Mouse (Mus musculus): ENCODE data around the gene Cbx4. TPM values are rescaled to one million over a fixed set of nuclear protein-coding genes. Genes with fewer than 3 reads are reported as not detected.

The Cbx4 gene
- polyA plus RNA-seq, 1 experiment from 2014 or later = 11.5 TPM

DNA sequence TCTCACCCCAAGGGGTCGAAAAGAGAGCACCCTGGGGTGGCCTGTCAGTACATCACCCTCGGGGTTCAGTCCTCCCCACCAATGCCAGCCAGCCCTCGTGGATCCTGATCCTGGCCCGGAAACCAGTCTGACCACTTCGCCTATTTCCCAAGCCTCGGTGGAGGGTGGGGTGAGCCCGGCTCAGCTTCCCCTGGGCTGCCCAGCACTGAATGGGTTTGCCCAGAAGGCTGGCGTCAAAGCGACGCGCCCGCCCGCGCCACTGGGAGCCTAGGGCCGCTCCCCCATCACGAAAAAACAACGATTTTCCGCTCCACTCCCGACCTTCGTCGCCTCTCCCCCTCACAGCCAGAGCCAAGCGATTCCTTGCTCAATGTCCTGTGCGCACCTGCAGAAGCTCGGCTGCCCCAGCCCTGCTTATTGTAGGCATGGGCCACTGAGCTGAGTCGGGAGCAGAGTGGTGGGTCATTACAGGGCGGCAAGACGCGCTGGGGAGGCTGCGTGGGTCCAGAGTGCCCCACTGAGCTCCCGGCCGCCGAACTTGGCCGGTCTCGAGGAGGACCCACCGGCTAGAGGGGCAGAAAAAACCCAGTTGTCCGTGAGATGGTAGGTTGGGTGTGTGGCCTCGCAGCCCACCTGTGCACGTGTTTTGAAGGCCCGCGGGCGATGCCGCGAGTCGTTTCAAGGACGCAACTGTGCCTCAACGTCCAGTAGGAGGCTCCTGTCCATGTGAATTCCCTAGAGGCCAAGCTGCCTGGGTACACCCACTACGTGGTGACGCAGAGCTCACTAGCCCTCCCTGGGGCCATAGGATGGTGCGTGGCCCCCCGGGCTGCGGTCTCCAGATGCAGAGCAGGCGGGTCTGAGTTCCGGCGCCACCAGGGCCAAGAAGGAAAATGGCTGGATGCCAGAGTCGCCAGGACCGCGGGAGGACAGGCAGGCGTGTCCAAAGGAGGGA is 27.7 kb downstream of the Cbx4 start:
- no peaks in the 10 kb centered on the region for H3K36me3 ChIP-seq (ENCODE audit: poor library complexity, severe bottlenecking)
- 3% methylated on average over 52 of the region's 58 CpGs for WGBS
- H3K4me2 ChIP-seq = peak overlapping the region; percentile 95
- peak overlapping the region; percentile 19 for H3K4me3 ChIP-seq
- no peak overlapping the region for H3K27ac ChIP-seq
- no peaks in the 10 kb centered on the region for H3K9me3 ChIP-seq (replicated peaks)
- H3K27me3 ChIP-seq = peaks cover 78% of the 10 kb centered on the region
- H3K9ac ChIP-seq = peak overlapping the region; percentile 27; the same call in 1 of the 2 replicates
- ATAC-seq = no peak
- H3K4me1 ChIP-seq = peaks cover 52% of the 10 kb centered on the region

DNA sequence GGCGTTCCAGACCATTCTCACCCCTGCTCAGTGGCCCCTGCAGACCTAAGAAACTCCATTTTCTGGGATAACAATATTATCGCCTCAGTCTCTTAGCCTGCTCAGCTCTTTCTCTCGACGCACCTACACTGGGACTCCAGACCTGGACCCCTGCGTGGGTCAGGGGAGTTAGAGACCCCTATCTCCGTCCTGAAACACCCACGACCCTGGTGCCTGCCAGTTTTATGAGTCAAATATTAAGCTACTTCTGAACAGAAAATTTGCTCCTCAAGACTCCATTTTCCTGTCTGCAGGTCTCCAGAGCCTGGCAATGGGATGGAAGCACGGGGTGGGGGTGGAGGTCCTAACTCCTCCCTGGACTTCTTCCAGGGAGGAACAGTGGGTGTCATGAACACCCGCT is 28.7 kb downstream of the Cbx4 start:
- Histone ChIP-seq H3K9me3 (replicated peaks) (no peaks in the 10 kb centered on the region), H3K27ac (no peak overlapping the region), H3K9ac (peak overlapping the region; percentile 94), H3K27me3 (peaks cover 77% of the 10 kb centered on the region), H3K4me1 (peaks cover 61% of the 10 kb centered on the region), H3K4me3 (peak overlapping the region; percentile 55), H3K4me2 (peak overlapping the region; percentile 95), H3K36me3 (ENCODE audit: poor library complexity, severe bottlenecking) (no peaks in the 10 kb centered on the region)
- no peak for ATAC-seq
- 5% methylated on average over 9 of the region's 9 CpGs for WGBS

DNA sequence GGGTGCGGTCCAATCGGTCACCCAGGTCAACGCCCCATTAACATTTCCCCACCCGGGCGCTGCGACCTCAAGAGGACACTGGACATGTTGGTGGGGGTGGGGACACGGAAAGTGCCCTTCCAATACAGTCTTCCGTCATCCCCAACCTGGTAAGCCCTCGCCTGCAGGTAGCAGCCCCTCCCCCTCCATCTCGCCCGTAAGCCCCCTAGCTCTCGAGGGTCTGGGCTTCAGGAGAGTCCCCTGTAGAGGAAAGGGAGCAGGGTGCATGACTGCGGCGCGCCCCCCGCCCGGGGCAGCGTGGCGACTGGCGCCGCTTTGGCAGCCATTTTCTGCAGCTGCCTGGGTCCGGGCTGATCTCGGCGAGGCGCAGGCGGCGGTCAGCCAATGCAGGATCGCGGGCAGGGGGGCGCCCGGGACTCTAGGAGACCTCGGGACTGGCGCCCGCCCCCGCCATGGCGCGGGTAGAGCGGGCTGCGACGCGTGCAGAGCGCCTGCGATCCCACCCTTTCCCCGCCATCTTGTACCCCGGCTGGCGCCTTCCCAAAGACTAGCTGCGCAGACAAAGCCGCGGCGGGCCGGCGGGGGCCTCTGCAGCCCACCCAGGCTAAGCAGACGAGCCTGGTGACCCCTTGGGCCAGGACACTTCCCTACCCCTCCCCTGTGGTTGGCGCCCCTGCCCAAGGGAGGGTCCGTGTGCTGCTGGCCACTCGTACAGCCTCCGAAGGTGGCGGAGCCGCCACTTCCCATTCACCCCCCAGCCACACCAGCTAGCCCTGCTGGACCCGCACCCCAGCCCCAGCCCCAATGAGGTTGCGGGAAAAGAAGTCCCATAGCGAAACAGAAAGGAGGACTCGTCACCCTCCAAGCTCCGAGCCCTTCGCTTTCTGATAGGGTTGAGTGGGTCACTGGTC is 29.5 kb downstream of the Cbx4 start:
- Histone ChIP-seq H3K4me2 (peak overlapping the region; percentile 95), H3K36me3 (ENCODE audit: poor library complexity, severe bottlenecking) (no peaks in the 10 kb centered on the region), H3K9ac (peak overlapping the region; percentile 94), H3K9me3 (replicated peaks) (no peaks in the 10 kb centered on the region), H3K27ac (peak overlapping the region; percentile 70), H3K27me3 (peaks cover 77% of the 10 kb centered on the region), H3K4me3 (peak overlapping the region; percentile 55), H3K4me1 (peaks cover 65% of the 10 kb centered on the region)
- no peak for ATAC-seq
- under 1% methylated on average over 62 of the region's 65 CpGs for WGBS

DNA sequence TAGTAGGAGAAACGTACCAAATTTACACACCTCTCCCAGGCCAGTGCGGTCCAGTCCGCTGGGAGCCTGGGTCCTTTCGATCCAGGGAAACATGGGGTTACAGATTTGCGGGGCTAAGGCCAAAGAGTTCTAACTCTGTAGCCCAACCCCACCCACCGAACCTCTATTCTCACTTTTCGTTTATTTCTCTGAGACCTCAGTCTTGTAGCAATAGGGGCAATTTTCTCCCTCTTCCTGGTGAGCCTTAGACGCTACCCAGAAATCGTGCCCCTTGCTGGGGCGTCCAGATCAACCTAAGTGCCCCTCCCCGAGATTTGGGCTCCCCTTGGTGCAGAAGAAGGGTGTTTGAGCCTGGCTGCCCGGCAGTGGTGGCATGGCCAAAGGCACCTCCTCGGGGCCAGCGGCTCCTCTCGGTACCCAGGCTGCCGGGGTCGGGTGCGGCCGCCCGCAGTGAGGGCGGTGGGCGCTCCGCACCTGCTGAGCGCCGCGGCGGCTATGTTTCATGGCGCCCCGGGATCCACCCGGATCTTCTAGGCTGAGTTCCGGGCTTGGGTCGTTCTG is 30.4 kb downstream of the Cbx4 start:
- WGBS = 1% methylated on average over 31 of the region's 32 CpGs
- peak overlapping the region; percentile 55 for H3K4me3 ChIP-seq
- no peaks in the 10 kb centered on the region for H3K9me3 ChIP-seq (replicated peaks)
- peaks cover 78% of the 10 kb centered on the region for H3K27me3 ChIP-seq
- H3K4me1 ChIP-seq = peaks cover 65% of the 10 kb centered on the region
- H3K9ac ChIP-seq = peak overlapping the region; percentile 94
- H3K4me2 ChIP-seq = peak overlapping the region; percentile 95
- no peak for ATAC-seq
- no peaks in the 10 kb centered on the region for H3K36me3 ChIP-seq (ENCODE audit: poor library complexity, severe bottlenecking)
- no peak overlapping the region for H3K27ac ChIP-seq

DNA sequence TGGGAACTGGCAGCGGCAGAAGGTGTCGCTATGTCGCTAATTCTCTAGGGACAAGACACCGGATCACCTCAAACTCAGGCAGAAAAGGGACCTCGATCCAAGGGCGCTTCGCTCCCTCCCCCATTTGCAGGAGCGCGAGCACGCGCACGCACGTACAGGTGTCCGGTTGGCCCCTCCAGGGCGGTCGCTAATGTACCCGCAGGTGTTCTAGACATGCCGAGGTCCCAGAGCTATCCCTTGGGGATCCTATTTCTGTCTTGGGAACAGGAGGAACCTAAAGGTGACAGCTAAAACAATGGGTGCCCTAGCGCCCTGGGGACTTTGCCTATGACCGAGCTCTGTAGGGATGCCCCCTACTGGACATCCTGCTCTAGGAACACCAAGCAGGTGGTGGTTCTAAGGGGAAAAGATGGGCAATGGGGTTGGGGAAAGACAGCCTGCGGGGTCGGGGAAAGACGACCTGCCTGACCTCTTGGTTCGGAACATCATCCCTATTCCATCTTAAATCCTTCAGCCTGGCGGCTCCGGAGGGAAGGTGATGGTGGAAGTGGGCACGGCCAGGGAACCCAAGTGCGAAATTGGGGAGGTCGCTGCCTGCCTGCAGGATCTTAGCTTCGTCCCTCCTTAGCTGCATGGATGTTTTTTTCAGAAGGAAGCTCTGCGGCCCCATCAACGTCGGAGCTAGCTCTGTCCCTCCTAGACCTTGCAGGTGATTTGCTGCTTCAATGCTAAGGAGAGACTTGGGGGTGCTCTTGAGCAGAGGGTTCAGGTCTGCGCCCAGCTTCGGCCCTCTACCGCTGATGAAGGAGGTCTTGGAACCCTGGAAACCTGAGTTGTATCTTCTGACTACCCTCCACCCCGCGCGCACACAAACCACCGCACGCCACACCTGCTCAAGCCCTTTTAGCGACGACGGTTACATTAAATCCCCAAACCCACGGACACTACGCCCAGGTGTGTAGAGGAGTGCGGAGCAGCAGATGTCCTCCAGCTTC is 31.4 kb downstream of the Cbx4 start:
- ATAC-seq = no peak
- 2% methylated on average over 47 of the region's 47 CpGs for WGBS
- Histone ChIP-seq H3K36me3 (ENCODE audit: poor library complexity, severe bottlenecking) (no peaks in the 10 kb centered on the region), H3K4me1 (peaks cover 65% of the 10 kb centered on the region), H3K9ac (peak overlapping the region; percentile 61), H3K9me3 (replicated peaks) (no peaks in the 10 kb centered on the region), H3K27ac (peak overlapping the region; percentile 95), H3K27me3 (peaks cover 78% of the 10 kb centered on the region), H3K4me3 (peak overlapping the region; percentile 55), H3K4me2 (peak overlapping the region; percentile 95)

DNA sequence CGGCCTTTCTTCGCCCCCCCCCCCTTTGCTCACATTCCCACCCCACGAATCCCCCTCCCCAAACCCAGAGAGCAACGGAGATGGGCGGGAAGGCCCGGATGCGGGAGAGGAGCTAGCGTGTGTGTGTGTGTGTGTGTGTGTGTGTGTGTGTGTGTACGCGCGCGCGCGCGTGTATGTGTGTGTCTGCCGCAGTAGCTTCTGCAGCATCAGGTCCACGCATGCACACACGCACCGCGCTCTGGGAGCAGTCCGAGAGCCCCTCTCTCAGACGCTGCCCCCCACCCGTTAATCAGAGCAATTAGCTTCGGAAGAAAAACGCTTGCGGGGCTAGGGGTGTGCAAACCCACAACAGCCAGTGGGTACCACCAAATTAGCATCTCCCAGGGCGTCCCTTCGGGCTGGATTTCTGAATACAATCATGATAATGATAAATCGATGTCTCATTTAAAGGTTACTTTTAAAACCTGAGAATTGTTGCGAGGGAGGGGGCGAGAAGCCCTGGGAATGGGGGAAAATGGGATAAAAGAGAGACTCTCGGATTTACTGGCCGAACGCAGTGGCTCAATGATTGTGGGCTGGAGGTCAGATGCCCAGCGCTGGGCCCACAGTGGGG is 32.2 kb downstream of the Cbx4 start:
- WGBS = under 1% methylated on average over 22 of the region's 35 CpGs
- ATAC-seq = peak; percentile 54
- peaks cover 60% of the 10 kb centered on the region for H3K4me1 ChIP-seq

DNA sequence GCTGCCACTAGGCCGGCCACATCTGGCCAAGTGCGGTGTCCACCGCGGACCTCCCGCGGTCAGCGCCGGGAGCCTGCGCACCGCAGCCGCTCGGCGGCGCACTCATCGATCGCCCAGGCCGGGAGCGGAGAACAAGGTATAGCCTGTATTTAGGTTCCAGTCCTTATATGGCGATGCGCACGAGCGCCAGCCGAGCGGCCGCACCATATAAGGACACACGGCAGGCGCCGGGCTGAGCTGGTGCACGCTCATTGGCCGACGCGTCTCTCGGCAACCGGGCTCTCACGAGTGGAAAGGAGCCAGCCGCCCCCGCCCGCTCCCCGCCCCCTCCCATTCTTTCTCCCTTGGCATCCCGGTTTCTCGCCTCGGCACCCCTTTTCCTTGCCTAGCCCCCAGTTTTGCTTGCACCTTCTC is 32.8 kb downstream of the Cbx4 start:
- Histone ChIP-seq H3K27ac (peak overlapping the region; percentile 95), H3K4me1 (peaks cover 59% of the 10 kb centered on the region), H3K9me3 (replicated peaks) (no peaks in the 10 kb centered on the region), H3K4me3 (peak overlapping the region; percentile 55), H3K36me3 (ENCODE audit: poor library complexity, severe bottlenecking) (no peaks in the 10 kb centered on the region), H3K4me2 (peak overlapping the region; percentile 95), H3K27me3 (peaks cover 78% of the 10 kb centered on the region), H3K9ac (peak overlapping the region; percentile 61)
- ATAC-seq = peak; percentile 95
- under 1% methylated on average over 41 of the region's 42 CpGs for WGBS

More for the DNA sequence above, 32.2 kb downstream of the Cbx4 start:
- Histone ChIP-seq H3K4me2 (peak overlapping the region; percentile 95), H3K4me3 (peak overlapping the region; percentile 55), H3K36me3 (ENCODE audit: poor library complexity, severe bottlenecking) (no peaks in the 10 kb centered on the region), H3K27me3 (peaks cover 78% of the 10 kb centered on the region), H3K9me3 (replicated peaks) (no peaks in the 10 kb centered on the region), H3K9ac (peak overlapping the region; percentile 61), H3K27ac (peak overlapping the region; percentile 95)

DNA sequence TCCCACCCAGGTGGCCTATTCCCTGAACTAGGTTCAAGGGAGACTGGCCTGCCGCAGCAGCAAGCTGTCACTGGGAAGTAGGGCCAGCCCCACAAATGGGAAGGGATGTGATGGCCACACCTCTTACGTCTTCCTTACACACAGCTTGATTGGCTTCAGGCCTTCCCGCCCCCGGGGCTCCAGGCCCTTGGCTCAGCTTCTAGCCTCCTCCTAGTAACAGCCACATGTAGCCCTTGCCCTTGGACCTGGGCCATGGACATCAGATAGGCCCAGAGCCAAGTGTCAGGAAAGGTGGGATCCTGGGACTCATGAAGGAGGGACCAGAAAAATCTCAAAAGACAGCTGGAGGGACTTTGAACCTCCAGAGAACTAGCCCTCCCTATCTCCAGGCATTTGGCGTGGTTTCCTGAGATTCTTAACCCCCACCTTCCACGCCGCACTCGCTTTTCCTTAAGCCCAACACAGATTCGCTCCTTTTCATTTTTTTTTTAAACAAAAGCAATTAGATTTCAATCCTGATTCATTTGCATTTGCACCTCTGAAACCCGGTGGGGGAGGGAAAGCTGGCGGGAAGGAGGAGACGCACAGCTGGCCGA is 33.3 kb downstream of the Cbx4 start:
- H3K36me3 ChIP-seq (ENCODE audit: poor library complexity, severe bottlenecking) = no peaks in the 10 kb centered on the region
- peak overlapping the region; percentile 58 for H3K9ac ChIP-seq
- H3K9me3 ChIP-seq (replicated peaks) = no peaks in the 10 kb centered on the region
- H3K27me3 ChIP-seq = peaks cover 78% of the 10 kb centered on the region
- ATAC-seq = no peak; the same call in 1 of the 2 replicates
- 4% methylated on average over 13 of the region's 13 CpGs for WGBS
- peak overlapping the region; percentile 55 for H3K4me3 ChIP-seq
- H3K4me2 ChIP-seq = peak overlapping the region; percentile 95
- H3K4me1 ChIP-seq = peaks cover 59% of the 10 kb centered on the region
- peak overlapping the region; percentile 95 for H3K27ac ChIP-seq

DNA sequence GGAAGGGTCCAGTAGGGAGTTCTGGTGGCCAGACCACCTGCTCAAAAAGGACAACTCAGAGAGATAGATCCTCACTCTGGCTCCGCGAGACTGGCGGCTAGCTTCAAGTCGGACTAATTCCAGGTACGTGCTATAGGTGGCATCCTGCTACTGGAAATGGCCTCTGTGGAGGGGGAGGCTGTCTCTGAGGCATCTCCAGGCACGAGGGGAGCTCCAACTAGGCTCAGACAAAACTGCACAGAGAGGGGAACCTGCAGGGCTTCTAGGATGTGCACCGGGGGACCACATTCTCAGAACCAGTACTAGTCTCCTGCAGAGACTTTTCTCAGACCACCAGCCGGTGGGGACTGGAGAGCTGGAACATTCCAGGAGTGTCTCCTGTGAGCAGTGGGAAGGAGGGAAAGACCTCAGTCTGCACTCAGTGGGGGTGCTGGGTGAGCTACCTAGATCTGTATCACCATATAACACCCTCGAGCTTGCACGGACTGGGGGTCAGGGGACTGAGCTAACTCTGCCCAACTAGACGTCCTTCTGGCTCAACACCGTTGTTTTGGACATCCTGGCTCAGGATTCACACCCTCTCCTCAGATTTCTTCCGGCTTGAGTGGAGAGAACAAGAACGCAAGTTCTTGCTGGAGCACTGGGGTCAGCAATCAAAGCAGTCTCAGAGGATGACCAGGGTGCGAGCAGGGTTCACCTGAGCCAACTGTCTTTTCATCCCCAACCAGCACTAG is 33.9 kb downstream of the Cbx4 start:
- peaks cover 78% of the 10 kb centered on the region for H3K27me3 ChIP-seq
- peaks cover 59% of the 10 kb centered on the region for H3K4me1 ChIP-seq
- peak overlapping the region; percentile 95; the same call in 1 of the 2 replicates for H3K4me2 ChIP-seq
- ATAC-seq = no peak
- peak overlapping the region; percentile 58; the same call in 1 of the 2 replicates for H3K9ac ChIP-seq
- H3K4me3 ChIP-seq = no peak overlapping the region
- no peaks in the 10 kb centered on the region for H3K9me3 ChIP-seq (replicated peaks)
- H3K27ac ChIP-seq = peak overlapping the region; percentile 95; the same call in 1 of the 2 replicates
- WGBS = 5% methylated on average over 15 of the region's 15 CpGs
- H3K36me3 ChIP-seq (ENCODE audit: poor library complexity, severe bottlenecking) = no peaks in the 10 kb centered on the region

DNA sequence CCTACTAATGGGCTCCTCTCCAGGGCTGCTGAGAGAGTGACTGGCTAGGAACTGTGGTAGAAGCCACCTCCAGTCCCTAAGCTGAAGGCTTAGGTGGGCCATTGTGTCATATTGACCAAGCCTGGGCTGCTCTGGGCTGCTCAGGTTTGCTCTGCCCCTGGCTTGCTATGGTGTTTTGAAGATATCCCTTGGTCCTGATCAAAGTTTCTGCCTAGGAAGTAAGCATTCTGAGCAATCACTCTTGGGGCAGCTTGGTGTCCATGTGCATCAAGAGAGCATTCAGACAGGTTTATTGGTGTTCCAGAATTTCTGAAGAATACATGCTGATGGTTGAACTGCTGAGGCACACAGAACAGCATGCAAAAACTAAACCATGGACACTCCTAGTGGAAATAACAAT is 34.6 kb downstream of the Cbx4 start:
- Histone ChIP-seq H3K9ac (no peak overlapping the region), H3K4me1 (peaks cover 63% of the 10 kb centered on the region), H3K4me3 (no peak overlapping the region), H3K27me3 (peaks cover 84% of the 10 kb centered on the region), H3K27ac (no peak overlapping the region), H3K9me3 (replicated peaks) (no peaks in the 10 kb centered on the region), H3K4me2 (no peak overlapping the region), H3K36me3 (ENCODE audit: poor library complexity, severe bottlenecking) (no peaks in the 10 kb centered on the region)
- no peak for ATAC-seq

Measured in forebrain, embryonic 13.5 days (tissue).